Mouse (Mus musculus): ENCODE results near the gene Gtf2h1. TPM values are rescaled to one million over a fixed set of nuclear protein-coding genes. Genes with fewer than 3 reads are reported as not detected.
A peak's percentile ranks its signal among the peaks of the same experiment; 100 is the strongest.
"Not testable (repeated sequence)": the region's sequence is repeated elsewhere in the genome, so short reads cannot be mapped to it uniquely, and the experiment has no call there.

Gtf2h1 gene
- polyA plus RNA-seq, 1 experiment from 2014 or later = 25.4 TPM

DNA sequence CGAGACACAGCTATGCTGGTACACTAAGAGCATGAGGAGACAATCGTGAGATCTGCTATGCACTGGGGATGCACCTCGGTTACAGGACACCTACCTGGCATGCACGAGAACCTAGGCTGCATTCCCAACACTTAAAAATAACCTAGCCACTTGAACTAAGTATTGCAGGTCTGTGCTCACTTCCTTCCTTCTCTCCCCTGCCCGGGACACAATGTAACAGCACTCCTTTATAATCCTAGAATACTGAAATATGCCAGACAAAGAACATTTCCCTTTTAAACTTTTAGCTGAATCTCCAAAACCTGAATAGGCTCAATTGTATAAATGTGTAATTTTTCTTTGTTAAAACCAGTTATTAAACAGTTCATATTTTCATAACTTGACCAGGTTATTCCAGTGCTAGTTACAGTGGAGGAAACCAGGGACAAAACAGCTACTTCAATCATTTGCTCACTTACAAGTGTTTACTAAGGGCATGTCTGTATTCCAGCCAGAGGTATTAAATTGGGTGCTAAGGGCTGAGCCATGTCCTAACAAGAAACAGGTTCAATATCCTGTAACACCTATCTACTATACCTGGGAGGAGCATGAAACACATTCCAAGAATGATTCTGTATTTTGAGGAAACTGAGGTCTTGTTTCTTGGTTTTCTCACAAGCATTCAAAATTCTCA, 6.6 kb upstream of the Gtf2h1 start:
- 69% methylated on average over 5 of the region's 5 CpGs for WGBS (ENCODE audit: insufficient replicate concordance)
- H3K9ac ChIP-seq = no peak overlapping the region
- peaks cover 38% of the 10 kb centered on the region for H3K36me3 ChIP-seq (replicated peaks)
- H3K27me3 ChIP-seq = no peaks in the 10 kb centered on the region
- H3K4me1 ChIP-seq (replicated peaks) = peaks cover 6% of the 10 kb centered on the region; the same call in 1 of the 2 replicates
- no peaks in the 10 kb centered on the region for H3K9me3 ChIP-seq (replicated peaks)
- no peak overlapping the region for H3K4me3 ChIP-seq (replicated peaks)
- no peak for ATAC-seq (ENCODE audit: insufficient read depth)
- H3K4me2 ChIP-seq = no peak overlapping the region
- no peak overlapping the region for H3K27ac ChIP-seq (replicated peaks)

GRCm38 (mm10) chr7:46793871-46794270, 2.0 kb upstream of the Gtf2h1 start:
- H3K9me3 ChIP-seq (replicated peaks) = no peaks in the 10 kb centered on the region
- H3K27me3 ChIP-seq = no peaks in the 10 kb centered on the region
- H3K27ac ChIP-seq (replicated peaks) = no peak overlapping the region
- H3K9ac ChIP-seq = no peak overlapping the region
- H3K4me2 ChIP-seq = peak overlapping the region; percentile 6; the same call in 1 of the 2 replicates
- peaks cover 9% of the 10 kb centered on the region; the same call in 1 of the 2 replicates for H3K36me3 ChIP-seq (replicated peaks)
- no peak overlapping the region for H3K4me3 ChIP-seq (replicated peaks)
- no peak for ATAC-seq (ENCODE audit: insufficient read depth)
- 72% methylated on average over 4 of the region's 4 CpGs for WGBS (ENCODE audit: insufficient replicate concordance)
- peaks cover 36% of the 10 kb centered on the region for H3K4me1 ChIP-seq (replicated peaks)

- peak overlapping the region; percentile 96 for H3K4me2 ChIP-seq
- 1% methylated on average over 31 of the region's 31 CpGs for WGBS (ENCODE audit: insufficient replicate concordance)
- H3K27ac ChIP-seq (replicated peaks) = peak overlapping the region; percentile 86
Observed at GRCm38 (mm10) chr7:46796206-46796679, 340 bp downstream of the Gtf2h1 start.

GRCm38 (mm10) chr7:46796779-46797178, 876 bp downstream of the Gtf2h1 start:
- no peak for ATAC-seq (ENCODE audit: insufficient read depth)
- 27% methylated on average over 6 of the region's 6 CpGs for WGBS (ENCODE audit: insufficient replicate concordance)
- Histone ChIP-seq H3K27ac (replicated peaks) (peak overlapping the region; percentile 86; the same call in 1 of the 2 replicates), H3K27me3 (no peaks in the 10 kb centered on the region), H3K36me3 (replicated peaks) (peaks cover 25% of the 10 kb centered on the region), H3K9me3 (replicated peaks) (no peaks in the 10 kb centered on the region), H3K4me2 (peak overlapping the region; percentile 96), H3K9ac (peak overlapping the region; percentile 77), H3K4me3 (replicated peaks) (peak overlapping the region; percentile 97), H3K4me1 (replicated peaks) (peaks cover 32% of the 10 kb centered on the region)

More at GRCm38 (mm10) chr7:46796206-46796679, 340 bp downstream of the Gtf2h1 start:
- H3K36me3 ChIP-seq (replicated peaks) = peaks cover 21% of the 10 kb centered on the region
- peaks cover 36% of the 10 kb centered on the region for H3K4me1 ChIP-seq (replicated peaks)
- H3K4me3 ChIP-seq (replicated peaks) = peak overlapping the region; percentile 97
- H3K27me3 ChIP-seq = no peaks in the 10 kb centered on the region
- H3K9me3 ChIP-seq (replicated peaks) = no peaks in the 10 kb centered on the region
- peak overlapping the region; percentile 77 for H3K9ac ChIP-seq
- 0 out of 2 replicates have a peak, but pooled peaks have one; percentile 2 for ATAC-seq (ENCODE audit: insufficient read depth)

DNA sequence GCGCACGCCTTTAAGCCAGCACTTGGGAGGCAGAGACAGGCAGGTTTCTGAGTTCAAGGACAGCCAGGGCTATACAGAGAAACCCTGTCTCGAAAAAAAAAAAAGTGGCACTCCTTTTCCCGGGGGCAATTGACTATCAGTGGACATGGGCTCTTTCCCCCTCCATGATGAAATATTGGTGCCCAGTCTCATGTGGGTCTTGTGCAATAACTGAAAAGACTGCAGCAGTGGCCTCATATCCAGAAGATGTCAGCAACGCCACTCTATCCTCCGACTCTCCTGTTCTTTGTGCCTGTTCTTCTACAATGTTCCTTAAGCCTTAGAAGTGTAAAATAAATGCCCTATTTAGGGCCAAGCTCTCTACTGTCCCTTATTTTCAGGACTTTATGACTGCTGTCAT, 14.4 kb downstream of the Gtf2h1 start:
- WGBS (ENCODE audit: insufficient replicate concordance) = 87% methylated on average over 6 of the region's 6 CpGs
- H3K4me2 ChIP-seq = no peak overlapping the region
- no peak overlapping the region for H3K27ac ChIP-seq (replicated peaks)
- H3K9ac ChIP-seq = no peak overlapping the region
- H3K9me3 ChIP-seq (replicated peaks) = no peaks in the 10 kb centered on the region
- H3K4me1 ChIP-seq (replicated peaks) = no peaks in the 10 kb centered on the region
- no peaks in the 10 kb centered on the region for H3K27me3 ChIP-seq
- H3K36me3 ChIP-seq (replicated peaks) = peaks cover 79% of the 10 kb centered on the region
- H3K4me3 ChIP-seq (replicated peaks) = no peak overlapping the region
- ATAC-seq (ENCODE audit: insufficient read depth) = no peak

DNA sequence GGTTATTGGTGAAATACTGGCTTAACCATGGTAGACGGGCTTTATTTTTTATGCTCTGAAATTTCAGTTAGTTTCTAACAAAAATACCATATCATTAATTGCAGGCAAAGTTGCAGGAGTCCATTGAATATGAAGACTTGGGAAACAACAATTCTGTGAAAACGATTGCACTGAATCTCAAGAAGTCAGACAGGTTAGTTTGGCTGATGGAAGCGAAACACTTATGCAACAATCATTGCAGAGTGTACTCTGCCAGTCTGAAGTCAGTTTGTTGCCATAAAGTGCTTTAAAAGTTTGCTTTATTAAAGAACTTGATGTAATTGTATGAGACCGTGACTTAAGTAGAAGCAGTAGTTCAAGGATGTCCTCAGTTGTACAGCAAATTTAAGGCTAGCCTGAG, 18.1 kb downstream of the Gtf2h1 start:
- no peak overlapping the region for H3K9ac ChIP-seq
- H3K27ac ChIP-seq (replicated peaks) = no peak overlapping the region
- H3K4me2 ChIP-seq = no peak overlapping the region
- peaks cover 84% of the 10 kb centered on the region for H3K36me3 ChIP-seq (replicated peaks)
- no peaks in the 10 kb centered on the region for H3K4me1 ChIP-seq (replicated peaks)
- no peaks in the 10 kb centered on the region for H3K27me3 ChIP-seq
- WGBS (ENCODE audit: insufficient replicate concordance) = 80% methylated on average over 4 of the region's 4 CpGs
- no peak for ATAC-seq (ENCODE audit: insufficient read depth)
- no peaks in the 10 kb centered on the region for H3K9me3 ChIP-seq (replicated peaks)
- H3K4me3 ChIP-seq (replicated peaks) = no peak overlapping the region

- not testable (repeated sequence) for H3K4me2 ChIP-seq; H3K9ac ChIP-seq; H3K9me3 ChIP-seq (replicated peaks); H3K27me3 ChIP-seq; ATAC-seq (ENCODE audit: insufficient read depth); H3K4me1 ChIP-seq (replicated peaks); H3K4me3 ChIP-seq (replicated peaks)
- H3K36me3 ChIP-seq (replicated peaks) = peaks cover 66% of the 10 kb centered on the region
- 75% methylated on average over 15 of the region's 15 CpGs for WGBS (ENCODE audit: insufficient replicate concordance)
- H3K27ac ChIP-seq (replicated peaks) = 0 out of 2 replicates have a peak overlapping the region, but pooled peaks have one; percentile 16
Observed at GRCm38 (mm10) chr7:46820876-46821632, 25.2 kb downstream of the Gtf2h1 start.

GRCm38 (mm10) chr7:46827046-46827802, 31.3 kb downstream of the Gtf2h1 start:
- H3K36me3 ChIP-seq (replicated peaks) = peaks cover 21% of the 10 kb centered on the region
- no peak overlapping the region for H3K4me2 ChIP-seq
- H3K4me1 ChIP-seq (replicated peaks) = peaks cover 32% of the 10 kb centered on the region
- H3K27ac ChIP-seq (replicated peaks) = peak overlapping the region; percentile 51; the same call in 1 of the 2 replicates
- no peak for ATAC-seq (ENCODE audit: insufficient read depth)
- no peaks in the 10 kb centered on the region for H3K9me3 ChIP-seq (replicated peaks)
- 63% methylated on average over 20 of the region's 20 CpGs for WGBS (ENCODE audit: insufficient replicate concordance)
- H3K4me3 ChIP-seq (replicated peaks) = no peak overlapping the region
- H3K9ac ChIP-seq = no peak overlapping the region
- no peaks in the 10 kb centered on the region for H3K27me3 ChIP-seq

DNA sequence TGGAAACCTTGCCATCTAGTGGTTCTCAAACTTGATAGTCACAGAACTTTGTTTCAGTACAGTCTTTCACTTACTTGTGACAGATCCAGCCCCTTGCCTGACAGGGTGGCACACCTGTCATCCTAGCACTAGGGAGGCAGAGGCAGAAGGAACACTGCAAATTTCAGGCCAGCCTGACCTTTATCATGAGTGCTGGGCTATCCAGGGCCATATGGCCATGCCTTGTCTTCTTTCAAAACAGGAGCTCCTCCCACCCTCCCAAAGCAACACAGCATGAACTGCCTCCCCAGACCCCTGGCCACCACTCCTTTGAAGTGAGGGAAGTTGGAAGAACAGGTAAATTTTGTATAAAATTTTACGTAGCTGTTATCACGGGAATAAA, 31.9 kb downstream of the Gtf2h1 start:
- Histone ChIP-seq H3K9me3 (replicated peaks) (no peaks in the 10 kb centered on the region), H3K4me3 (replicated peaks) (no peak overlapping the region), H3K27me3 (no peaks in the 10 kb centered on the region), H3K36me3 (replicated peaks) (peaks cover 15% of the 10 kb centered on the region), H3K4me2 (no peak overlapping the region), H3K4me1 (replicated peaks) (peaks cover 38% of the 10 kb centered on the region), H3K27ac (replicated peaks) (no peak overlapping the region), H3K9ac (no peak overlapping the region)
- WGBS (ENCODE audit: insufficient replicate concordance) = 73% methylated on average over 2 of the region's 2 CpGs
- no peak for ATAC-seq (ENCODE audit: insufficient read depth)

DNA sequence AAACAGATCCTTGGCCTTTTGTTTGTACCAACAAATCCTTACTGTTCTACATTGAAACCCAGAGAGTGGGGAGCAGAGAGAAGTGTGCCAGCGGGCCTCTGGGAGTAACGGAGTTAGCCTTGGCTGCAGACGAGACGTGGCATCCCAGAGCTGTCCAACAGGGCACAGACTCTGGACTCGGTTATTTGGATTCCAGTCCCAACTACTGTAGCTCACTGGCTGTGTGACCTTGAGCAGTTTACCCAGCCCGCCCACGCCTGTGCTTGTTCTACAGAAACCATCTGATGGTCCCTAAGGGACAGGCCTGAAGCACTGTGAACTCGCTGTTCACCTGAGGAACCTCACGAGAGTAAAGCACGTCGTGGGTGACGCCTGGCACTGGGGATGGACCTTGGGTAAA, 34.0 kb downstream of the Gtf2h1 start:
- no peaks in the 10 kb centered on the region for H3K9me3 ChIP-seq (replicated peaks)
- no peak overlapping the region for H3K4me3 ChIP-seq (replicated peaks)
- H3K4me1 ChIP-seq (replicated peaks) = peaks cover 56% of the 10 kb centered on the region
- H3K27ac ChIP-seq (replicated peaks) = peak overlapping the region; percentile 78
- no peaks in the 10 kb centered on the region for H3K27me3 ChIP-seq
- WGBS (ENCODE audit: insufficient replicate concordance) = 69% methylated on average over 12 of the region's 12 CpGs
- no peaks in the 10 kb centered on the region for H3K36me3 ChIP-seq (replicated peaks)
- H3K4me2 ChIP-seq = no peak overlapping the region
- ATAC-seq (ENCODE audit: insufficient read depth) = peak; percentile 74
- no peak overlapping the region for H3K9ac ChIP-seq
